Mouse (Mus musculus): Measurements from ENCODE around the gene Sgms2.

Gene Sgms2

DNA sequence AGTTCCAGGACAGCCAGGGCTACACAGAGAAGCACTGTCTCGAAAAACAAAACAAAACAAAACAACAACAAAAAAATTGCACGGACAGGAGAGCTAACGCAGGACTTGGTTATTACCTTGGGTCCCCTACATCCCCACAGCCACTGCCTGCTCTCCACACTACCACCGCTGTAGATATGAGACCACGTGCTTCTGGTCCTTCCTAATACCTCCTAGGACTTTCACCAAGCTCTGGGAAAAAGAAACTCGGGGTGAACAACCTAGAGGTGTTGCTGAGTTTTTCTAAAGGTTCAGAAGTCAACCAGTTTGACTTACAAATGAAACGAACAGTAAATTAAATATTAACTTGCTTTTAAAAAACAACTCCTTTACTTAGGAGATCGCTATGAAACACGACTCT, 2.8 kb downstream of the Sgms2 start:
- no peak for DNase-seq (ENCODE audit: low spot score)

DNA sequence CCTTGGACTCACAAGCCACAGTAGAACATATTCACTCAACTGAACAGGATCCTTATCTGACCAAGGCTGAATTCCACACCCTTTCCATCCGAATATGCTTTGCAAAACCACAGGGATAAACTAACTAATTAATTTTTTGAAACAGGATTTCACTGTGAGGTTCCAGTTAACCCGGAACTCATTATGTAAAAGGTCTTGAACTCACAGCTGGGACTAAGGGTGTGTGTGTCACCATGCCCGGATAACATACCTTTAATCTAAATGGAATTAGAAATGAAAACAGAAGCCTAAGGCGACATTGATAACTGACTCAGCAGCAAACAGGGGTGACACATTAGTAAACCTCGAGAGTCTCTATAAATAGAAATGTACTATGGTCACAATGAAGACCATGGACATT, 5.8 kb downstream of the Sgms2 start:
- DNase-seq (ENCODE audit: low spot score) = no peak

DNA sequence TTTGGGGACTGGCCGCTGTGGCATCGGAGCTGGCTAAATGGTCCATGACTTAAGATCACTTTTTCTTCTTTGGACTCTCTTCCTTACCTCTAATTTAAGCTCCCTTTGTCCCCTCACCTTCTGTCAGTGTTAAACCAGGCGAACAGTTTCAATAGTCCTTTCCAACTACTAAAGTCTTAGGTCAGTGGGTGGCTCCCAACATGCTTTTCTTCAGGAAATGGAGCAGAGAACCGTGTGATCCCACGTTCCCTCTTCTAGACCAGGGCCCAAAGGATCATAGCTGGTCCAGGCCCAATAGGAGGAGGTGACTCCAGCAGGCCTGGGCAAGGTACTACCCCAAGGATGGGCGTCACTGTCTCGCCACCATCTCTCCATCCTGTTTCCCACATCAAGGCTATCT, 7.6 kb downstream of the Sgms2 start:
- no peak for DNase-seq (ENCODE audit: low spot score)

DNA sequence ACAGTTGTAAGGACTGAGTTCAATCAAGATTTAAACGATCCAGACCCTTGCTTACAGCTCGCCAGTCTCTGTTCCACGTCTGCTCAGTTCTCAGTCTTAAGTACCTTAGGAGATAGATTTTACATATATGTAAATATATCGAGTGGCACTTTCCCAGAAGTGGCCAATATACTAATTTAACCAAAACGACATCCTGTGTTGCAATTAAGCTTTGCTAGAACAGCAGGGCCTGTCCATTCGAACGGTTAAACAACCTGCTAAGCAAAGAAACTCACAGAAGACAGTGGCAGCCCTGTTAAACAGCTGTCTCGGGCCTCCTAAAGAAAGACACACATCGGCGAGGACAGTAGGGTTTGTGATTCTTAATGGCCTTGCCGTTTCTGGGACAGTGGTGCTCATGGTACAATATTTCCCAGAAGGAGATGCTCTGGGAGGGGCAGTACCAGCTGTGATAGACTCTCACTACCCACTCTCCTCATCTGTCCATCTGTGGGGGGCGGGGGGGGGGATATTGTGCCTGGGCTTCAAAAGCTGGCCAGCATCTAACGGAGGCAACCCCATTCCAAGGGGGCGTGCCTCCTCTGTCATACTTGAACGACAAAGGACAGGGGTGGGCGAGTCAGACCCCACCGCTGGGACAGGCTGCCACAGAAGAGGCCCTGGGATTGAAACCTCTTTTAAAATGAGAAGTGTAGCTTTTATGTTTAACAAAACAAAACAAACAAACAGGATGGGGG, 9.1 kb downstream of the Sgms2 start:
- no peak for DNase-seq (ENCODE audit: low spot score)

DNA sequence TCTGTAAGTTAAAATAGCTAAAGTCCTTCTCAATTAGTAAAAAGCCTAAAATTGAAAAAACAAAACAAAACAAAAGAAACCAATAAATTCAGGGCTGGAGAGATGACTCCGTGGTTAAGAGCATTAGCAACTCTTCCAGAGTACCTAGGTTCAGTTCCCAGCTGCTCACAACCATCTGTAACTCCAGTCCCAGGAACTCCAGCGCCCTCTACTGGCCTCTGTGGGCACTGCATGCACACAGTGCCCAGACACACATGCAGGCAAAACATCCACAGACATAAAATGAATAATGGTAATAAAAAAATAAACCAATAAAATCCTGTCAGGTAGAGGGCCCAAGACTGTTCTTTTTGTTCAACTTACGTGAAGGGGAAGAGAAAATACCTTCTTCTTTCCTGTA, 10.6 kb downstream of the Sgms2 start:
- DNase-seq (ENCODE audit: low spot score) = no peak

DNA sequence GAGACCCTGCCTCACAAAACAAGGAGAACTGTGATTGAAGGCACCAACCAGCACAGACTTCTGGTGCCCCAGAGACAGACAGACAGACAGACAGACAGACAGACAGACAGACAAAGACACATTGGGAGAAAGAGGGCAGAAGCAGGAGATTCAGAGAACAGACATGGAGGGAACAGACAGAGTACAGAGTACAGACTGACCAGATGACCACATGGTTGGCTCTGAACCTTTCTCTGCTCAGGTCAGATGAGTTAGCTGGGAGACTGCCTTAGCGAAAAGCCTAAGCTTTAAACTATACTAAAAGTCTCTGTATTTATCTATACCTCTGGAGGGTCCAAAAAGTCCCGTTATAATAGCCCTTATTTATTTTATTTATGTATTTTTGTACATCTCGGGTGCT, 11.8 kb downstream of the Sgms2 start:
- no peak for DNase-seq (ENCODE audit: low spot score)

DNA sequence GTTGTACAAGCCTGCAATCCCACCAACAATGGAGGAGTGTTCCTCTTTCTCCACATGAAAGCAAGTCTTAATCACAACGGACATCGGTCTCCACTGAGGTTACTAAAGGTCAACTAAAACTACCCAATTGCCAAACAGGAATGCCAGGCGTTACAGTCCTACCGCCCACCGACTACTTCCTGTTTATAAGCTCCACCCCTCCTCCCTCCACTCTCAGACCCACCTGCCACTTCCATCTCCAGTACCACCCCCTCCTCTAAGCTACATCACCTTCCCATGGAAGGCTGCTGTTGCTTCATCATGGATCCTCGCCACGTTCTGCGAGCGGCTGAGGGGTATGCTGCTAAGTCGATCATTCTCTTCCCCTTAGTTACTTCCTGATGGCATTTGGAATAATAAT, 15.2 kb downstream of the Sgms2 start:
- no peak for DNase-seq (ENCODE audit: low spot score)

DNA sequence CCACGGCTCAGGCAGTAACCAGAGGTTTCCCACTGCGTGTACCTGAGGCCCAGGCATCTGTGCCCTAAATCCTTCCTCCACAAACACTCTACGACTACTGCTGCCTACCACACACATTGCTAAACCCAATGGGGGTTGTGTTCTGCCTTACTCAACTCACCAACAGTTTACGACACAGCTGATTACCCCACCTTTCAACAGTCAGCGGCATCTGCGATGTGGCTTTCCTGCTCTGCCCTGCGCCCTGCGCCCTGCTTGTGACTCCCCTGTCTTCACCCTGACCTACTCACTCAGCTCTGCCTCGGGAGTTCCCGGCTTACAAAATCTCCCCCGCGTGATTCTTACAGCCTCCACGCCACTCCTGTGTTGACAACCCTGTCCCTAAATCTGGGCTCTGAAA, 16.7 kb downstream of the Sgms2 start:
- DNase-seq (ENCODE audit: low spot score) = no peak

DNA sequence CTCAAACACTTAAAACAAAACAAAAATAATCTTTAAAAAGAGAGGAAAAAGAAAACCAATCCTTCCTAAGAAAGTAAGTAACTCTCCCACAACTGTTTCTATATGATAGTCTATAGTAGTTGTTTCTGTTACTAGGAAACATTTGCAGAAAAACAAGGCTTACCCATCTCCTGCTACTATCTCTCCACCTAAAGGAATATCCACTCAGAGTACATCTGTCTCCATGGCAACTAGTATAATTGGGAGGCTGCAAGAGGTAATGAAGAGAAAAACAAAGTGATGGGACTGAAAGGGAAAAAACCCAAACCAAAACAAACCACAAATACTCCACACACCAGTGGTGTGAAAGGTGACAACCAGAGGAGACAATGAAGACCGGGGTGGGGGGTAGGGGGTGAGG, 17.7 kb downstream of the Sgms2 start:
- DNase-seq (ENCODE audit: low spot score) = no peak

DNA sequence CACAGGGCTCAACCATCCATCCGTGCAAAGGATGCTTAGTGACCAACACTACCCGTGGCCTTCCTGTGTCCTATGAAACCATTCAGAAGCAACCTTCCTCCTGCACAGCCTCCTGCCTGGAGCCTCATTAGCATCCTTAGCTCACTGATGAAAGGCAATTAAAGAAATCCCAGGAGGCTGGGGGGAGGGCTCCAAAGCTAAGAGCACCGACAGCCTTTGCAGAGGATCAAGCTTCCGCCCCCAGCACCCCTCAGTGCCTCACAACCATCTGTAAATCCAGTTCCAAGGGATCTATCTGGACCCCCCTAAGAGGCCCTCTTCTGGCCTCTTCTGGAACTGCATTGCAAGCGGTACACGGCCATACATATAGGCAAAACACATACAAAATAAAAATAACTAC, 19.4 kb downstream of the Sgms2 start:
- DNase-seq (ENCODE audit: low spot score) = no peak

DNA sequence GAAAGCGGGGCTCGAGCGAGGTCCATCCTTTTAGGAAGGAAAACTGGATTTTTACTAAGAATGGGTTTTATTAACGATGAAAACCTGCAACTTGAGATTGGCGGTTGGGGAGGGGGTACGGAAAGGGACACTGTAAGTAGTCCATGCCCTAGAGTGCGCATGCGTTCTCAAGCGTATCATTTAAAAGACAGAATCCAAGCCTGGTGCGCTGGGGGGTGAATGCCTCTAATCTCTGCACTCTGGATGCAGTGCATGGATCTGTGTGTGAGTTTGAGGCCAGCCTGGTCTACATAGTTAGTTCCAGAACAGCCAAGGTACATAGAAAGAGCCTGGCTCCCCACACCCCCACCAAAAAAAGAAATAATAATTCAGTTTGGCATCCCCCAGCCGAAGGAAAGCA, 19.8 kb downstream of the Sgms2 start:
- DNase-seq (ENCODE audit: low spot score) = no peak

DNA sequence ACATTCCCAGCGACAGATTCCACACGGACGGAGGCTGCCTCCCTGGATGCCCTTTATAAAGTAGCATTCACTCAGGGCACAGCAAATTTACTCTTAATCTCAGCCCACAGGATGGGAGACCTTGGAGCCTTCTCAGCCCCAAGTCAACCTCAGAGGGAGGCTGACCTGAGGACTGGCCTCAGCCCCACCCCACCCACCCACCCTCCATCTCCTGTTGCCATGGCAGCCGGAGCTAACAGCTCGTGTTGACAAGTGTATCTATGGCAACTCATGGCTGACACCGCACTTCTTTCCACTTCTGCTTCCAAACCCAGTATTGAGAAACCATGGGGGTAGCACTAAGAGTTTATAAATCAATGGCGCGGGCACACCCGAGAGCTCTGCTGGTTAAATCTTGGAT, 20.4 kb downstream of the Sgms2 start:
- no peak for DNase-seq (ENCODE audit: low spot score)

DNA sequence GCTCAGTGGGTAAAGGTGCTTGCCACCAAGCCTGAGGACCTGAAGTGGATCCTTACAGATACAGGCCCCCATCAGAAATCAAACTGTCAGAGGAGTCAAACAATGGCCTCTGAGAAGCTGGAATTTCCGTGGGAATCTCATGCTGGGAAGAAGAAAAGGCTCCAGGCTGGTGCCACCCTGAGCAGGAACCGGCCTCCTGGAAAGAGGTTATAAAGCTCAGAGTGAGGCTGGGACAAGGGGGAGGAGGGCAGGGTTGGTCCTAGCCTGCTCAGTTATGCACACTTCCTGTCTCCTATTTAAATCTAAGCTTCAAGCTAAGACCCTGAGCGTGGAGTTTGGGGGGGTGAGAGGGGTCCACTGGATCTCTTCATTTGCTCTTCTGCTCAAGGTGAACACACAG, 21.6 kb downstream of the Sgms2 start:
- DNase-seq (ENCODE audit: low spot score) = no peak

DNA sequence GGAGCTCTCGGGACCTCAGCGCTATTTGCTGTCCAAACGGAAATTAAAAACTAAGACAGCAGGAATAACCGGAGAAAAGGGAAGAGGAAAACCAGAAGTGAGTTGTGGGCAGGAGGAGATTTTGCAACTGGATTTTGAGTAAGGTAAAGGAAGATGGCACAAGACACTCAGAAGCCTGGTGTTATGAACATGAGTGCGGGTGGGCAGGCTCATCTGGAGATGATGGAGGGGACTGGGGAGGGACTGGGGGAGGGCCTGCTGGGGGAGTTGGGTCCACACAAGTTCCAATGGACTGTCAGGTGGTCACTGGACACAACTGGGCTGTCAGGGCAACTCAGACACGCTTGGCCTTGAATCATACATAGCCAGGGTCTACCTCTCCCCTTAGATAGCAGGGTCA, 24.8 kb downstream of the Sgms2 start:
- no peak for DNase-seq (ENCODE audit: low spot score)

DNA sequence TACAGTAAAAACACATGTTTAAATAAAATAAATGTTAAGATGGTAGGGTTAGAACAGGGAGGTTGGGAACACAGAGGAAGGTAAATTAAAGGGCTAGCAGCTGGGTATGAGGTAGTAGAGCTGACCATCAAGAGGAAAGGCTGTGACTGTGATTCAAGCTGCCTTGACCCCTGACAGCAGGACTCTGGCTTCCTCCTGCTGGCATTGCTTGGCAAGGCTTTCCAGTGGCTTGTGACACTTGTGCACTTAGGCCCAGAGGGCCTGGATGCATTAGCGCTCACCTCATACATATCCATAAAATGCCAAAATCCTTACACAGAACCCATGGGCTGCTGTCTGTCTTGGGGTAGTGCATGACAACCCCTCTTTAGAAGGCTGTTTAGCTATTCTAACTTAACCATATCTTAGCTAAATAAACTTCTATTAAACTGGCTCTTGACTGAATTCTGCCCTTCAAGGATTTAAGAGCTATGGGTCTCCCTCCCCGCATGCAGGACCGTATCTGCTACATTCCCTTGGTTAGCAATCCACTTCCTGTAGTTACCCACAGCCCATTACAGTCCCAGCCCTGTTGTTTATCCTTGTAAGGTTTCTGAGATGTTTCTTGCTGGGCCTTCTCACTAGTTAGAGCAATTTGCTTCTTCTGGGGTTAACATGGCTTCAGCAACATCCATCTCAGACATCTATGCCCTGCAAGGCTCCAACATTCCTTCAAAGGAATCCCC, 25.5 kb downstream of the Sgms2 start:
- no peak for DNase-seq (ENCODE audit: low spot score)

DNA sequence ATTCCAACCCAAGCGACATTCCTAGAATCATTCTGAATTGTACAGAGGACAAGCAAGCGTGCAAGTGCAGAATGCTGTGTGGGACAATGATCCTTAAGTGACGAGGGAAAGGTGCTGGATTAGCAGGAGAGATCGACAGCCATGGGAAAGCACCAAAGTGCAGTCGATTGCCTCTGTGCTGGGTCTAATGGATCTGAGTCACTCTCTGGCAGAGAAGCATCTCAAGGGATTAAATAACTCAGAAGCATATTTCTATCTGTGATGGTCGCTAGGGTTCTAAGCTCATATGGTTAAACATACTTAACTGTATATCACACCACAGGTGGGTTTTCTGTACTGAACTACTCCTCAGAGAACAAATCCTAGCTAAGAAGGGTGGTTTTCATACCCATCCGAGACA, 118.2 kb downstream of the Sgms2 start:
- no peak for DNase-seq (ENCODE audit: low spot score)

DNA sequence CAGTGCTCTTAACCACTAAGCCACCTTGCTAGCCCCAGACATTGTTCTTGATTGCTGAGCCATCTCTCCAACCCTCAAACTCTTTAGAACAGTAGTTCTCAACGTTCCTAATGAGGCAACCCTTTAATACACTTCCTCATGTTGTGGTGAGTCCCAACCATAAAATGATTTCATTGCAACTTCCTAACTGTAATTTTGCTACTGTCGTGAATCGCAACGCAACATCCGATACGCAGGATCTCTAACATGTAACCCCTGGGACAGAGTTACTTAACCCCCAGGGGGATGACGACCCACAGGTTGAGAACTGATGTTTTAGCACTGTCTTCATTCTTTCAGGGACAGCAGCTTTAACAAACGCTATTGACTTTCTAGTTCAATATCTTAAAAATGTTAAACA, 122.5 kb downstream of the Sgms2 start:
- no peak for DNase-seq (ENCODE audit: low spot score)

DNA sequence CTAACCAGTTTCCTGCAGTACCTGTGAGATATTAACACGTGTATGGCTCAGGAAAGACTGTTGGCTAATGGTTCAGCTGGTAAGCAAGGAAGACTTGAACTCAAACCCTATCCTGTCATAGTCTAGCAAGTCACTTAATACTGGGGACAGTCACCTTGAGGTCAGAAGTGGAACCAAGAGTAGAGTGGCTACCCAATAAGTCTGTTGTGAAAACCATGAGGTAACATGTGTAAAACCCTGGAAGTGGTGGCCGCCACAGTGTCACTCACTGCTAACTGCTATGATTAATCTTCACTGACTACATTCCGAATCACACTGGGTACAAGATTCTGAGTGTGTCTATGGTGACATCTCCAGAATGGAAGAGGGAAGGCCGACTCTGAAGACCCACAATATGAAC, 123.8 kb downstream of the Sgms2 start:
- DNase-seq (ENCODE audit: low spot score) = no peak

DNA sequence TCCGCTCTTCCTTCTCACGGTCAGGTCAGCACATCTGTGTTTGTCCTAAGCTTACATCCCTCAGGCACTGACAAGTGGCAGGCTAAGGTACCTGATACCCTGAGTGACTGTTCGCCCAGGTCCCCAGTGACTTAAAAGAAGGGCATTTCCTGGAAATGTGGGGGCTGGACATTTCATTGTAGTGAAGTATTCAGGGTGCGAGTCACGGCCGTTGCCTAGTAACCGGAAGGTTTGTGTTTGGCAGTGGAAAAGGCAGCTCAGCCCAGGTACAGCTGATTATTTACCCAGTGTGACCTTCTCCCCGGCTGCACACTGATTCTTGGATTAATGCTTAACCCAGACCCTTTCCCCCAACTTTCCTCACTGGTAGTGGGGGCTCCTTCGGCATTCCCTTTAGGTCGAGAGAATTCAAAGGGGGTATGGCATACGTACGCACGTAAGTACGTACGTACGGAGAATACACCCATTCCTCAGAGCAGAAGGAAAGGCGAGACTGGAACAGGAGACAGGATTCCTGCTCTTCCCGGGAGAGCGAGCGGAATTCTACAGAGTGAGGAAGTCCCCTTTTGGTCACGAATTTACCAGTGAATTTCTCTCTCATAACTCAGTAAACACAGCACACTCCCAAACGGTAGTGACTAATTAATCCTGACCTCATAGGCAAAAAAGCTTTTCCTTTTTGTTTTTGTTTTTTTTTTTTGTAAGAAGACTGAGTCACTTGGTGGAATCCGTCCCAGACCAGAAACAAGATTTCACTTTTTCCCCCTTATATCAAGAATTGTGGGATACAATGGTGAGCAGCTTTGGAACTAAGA, 126.4 kb downstream of the Sgms2 start:
- no peak for DNase-seq (ENCODE audit: low spot score)

DNA sequence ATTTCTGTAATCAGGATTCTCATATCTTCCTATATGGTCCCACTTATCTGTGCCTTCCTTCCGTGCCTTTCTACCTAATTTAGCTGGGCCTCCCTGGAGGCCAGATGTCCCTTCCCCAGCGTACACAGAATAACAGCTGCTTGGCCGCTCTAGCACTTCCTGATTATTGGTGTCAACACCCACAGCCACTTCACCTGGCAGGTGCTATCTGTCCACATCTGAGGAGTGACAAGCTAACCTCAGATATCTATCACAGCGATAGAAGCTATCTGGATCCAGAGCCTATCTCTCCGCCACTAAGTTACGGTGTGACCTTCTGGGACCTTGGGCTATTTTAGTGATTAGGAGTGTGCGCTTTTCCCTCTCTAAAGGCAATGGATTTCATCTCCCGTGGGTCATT, 127.0 kb downstream of the Sgms2 start:
- no peak for DNase-seq (ENCODE audit: low spot score)

DNA sequence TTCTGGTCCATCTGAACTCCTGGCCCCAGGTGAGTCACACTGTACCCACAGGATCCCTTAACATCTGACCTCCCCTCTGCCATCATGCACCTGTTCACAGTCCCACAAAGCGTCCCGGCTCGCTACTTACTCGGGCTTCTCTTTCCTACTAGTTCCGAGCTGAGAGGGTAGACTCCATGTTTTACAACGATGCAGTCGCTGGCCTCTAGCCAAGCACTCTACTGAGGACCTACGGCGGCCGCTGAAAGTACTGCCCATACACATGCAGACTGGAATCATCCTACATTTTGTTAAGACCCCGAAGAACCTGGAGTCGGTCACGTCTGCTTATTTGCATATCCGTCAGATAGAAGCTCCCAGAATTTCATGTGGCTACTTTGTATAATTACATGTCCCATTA, 127.6 kb downstream of the Sgms2 start:
- DNase-seq (ENCODE audit: low spot score) = no peak

DNA sequence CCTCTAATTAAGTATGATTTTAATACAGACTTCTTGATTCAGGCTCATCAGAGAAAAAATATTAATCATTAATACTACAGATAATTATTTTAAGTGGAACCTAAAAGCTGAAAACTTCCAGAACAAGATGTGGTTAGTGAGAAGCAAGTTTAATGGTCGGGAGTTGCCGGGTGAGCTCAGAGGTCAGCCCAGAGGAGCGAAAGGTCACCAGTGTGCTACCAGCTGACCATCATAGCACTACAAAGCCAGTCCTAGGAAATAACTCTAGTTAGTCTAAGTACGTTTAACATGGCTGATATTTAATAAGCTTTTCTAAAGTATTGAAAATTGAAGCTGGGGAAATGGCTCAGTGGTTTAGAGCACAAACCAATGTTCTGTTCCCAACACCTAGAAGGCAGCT, 129.3 kb downstream of the Sgms2 start:
- DNase-seq (ENCODE audit: low spot score) = no peak

DNA sequence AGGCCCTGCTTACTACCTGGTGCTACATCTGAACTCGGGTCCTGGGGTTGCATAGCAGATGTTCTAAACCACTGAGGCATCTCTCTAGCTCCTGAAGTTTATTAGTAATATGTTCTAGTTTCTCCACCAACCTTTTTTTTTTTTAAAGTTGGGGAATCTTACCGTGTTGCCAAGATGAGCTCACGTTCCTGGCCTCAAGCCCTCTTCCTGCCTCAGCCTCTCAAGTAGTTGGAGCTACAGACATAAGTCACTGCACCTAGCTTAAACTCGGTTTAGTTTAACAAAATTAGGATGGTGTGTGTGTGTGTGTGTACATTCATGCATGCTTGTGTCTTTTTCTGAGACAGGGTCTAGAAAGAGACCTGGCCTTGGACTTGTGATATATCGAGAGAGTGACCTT, 132.2 kb downstream of the Sgms2 start:
- DNase-seq (ENCODE audit: low spot score) = no peak
